Mouse (Mus musculus) cerebellum, adult 8-10 months (tissue): Measurements from ENCODE around the gene Polr3b.

ENCODE experiments used
- DNase-seq: peaks from one replicate; pipeline ENCODE4 v3.0.0; 2022

Polr3b gene

GRCm38 (mm10) chr10:84611664-84612063, 10.4 kb upstream of the Polr3b start:
- no peak for DNase-seq

GRCm38 (mm10) chr10:84612281-84612680, 9.8 kb upstream of the Polr3b start:
- DNase-seq = no peak

GRCm38 (mm10) chr10:84613366-84613765, 8.7 kb upstream of the Polr3b start:
- no peak for DNase-seq

- DNase-seq = no peak
Observed at GRCm38 (mm10) chr10:84615076-84615475, 7.0 kb upstream of the Polr3b start.

GRCm38 (mm10) chr10:84631182-84631581, 9.1 kb downstream of the Polr3b start:
- no peak for DNase-seq

GRCm38 (mm10) chr10:84632005-84632404, 9.9 kb downstream of the Polr3b start:
- no peak for DNase-seq

GRCm38 (mm10) chr10:84636656-84637055, 14.6 kb downstream of the Polr3b start:
- no peak for DNase-seq

- no peak for DNase-seq
Observed at GRCm38 (mm10) chr10:84638382-84638781, 16.3 kb downstream of the Polr3b start.

GRCm38 (mm10) chr10:84639525-84640287, 17.6 kb downstream of the Polr3b start:
- DNase-seq = no peak

GRCm38 (mm10) chr10:84640861-84641260, 18.8 kb downstream of the Polr3b start:
- DNase-seq = no peak

GRCm38 (mm10) chr10:84641576-84641975, 19.5 kb downstream of the Polr3b start:
- no peak for DNase-seq

GRCm38 (mm10) chr10:84645940-84646339, 23.8 kb downstream of the Polr3b start:
- no peak for DNase-seq

GRCm38 (mm10) chr10:84646506-84647102, 24.5 kb downstream of the Polr3b start:
- peak; percentile 24 for DNase-seq

GRCm38 (mm10) chr10:84647264-84647663, 25.2 kb downstream of the Polr3b start:
- DNase-seq = no peak

- DNase-seq = no peak
Observed at GRCm38 (mm10) chr10:84648911-84649310, 26.8 kb downstream of the Polr3b start.

GRCm38 (mm10) chr10:84654029-84654428, 31.9 kb downstream of the Polr3b start:
- no peak for DNase-seq

GRCm38 (mm10) chr10:84654731-84655130, 32.6 kb downstream of the Polr3b start:
- no peak for DNase-seq

- no peak for DNase-seq
Observed at GRCm38 (mm10) chr10:84656618-84657017, 34.5 kb downstream of the Polr3b start.

- DNase-seq = no peak
Observed at GRCm38 (mm10) chr10:84657437-84658087, 35.5 kb downstream of the Polr3b start.

GRCm38 (mm10) chr10:84658088-84658848, 36.2 kb downstream of the Polr3b start:
- no peak for DNase-seq

- no peak for DNase-seq
Observed at GRCm38 (mm10) chr10:84659281-84659680, 37.2 kb downstream of the Polr3b start.

GRCm38 (mm10) chr10:84662138-84662537, 40.0 kb downstream of the Polr3b start:
- DNase-seq = no peak

GRCm38 (mm10) chr10:84665713-84666260, 43.7 kb downstream of the Polr3b start:
- no peak for DNase-seq
